Mouse (Mus musculus): Measurements from ENCODE around the gene Ankrd35. TPM values are rescaled to one million over a fixed set of nuclear protein-coding genes. Genes with fewer than 3 reads are reported as not detected.

The Ankrd35 gene
- polyA plus RNA-seq, 1 experiment from 2014 or later = 0.49 TPM

Other genes starting within 250 kb of the Ankrd35 start
- gene BC107364, start 217.8 kb upstream of the Ankrd35 start, polyA plus RNA-seq (2015; fragmentation: Nextera tagmentation; extraction: Ambion mirVana) = 0.14 and 0.20 TPM in 2 replicates
- 0.29 and 0.37 TPM in 2 replicates for gene Hfe2, start 145.0 kb upstream of the Ankrd35 start, polyA plus RNA-seq (2015; fragmentation: Nextera tagmentation; extraction: Ambion mirVana)
- 136 and 146 TPM in 2 replicates for gene Txnip, start 112.2 kb upstream of the Ankrd35 start, polyA plus RNA-seq (2015; fragmentation: Nextera tagmentation; extraction: Ambion mirVana)
- gene Gm16253, start 93.1 kb upstream of the Ankrd35 start, polyA plus RNA-seq (2015; fragmentation: Nextera tagmentation; extraction: Ambion mirVana) = 0.67 and 1.5 TPM in 2 replicates
- gene Polr3gl, start 76.0 kb upstream of the Ankrd35 start, polyA plus RNA-seq (2015; fragmentation: Nextera tagmentation; extraction: Ambion mirVana) = 26.5 and 31.3 TPM in 2 replicates
- gene Ankrd34a, start 73.5 kb upstream of the Ankrd35 start, polyA plus RNA-seq (2015; fragmentation: Nextera tagmentation; extraction: Ambion mirVana) = 1.9 and 2.3 TPM in 2 replicates
- 4.8 and 5.7 TPM in 2 replicates for gene Lix1l, start 69.0 kb upstream of the Ankrd35 start, polyA plus RNA-seq (2015; fragmentation: Nextera tagmentation; extraction: Ambion mirVana)
- 113 and 118 TPM in 2 replicates for gene Rbm8a, start 40.2 kb upstream of the Ankrd35 start, polyA plus RNA-seq (2015; fragmentation: Nextera tagmentation; extraction: Ambion mirVana)
- gene Pex11b, start 34.8 kb upstream of the Ankrd35 start, polyA plus RNA-seq (2015; fragmentation: Nextera tagmentation; extraction: Ambion mirVana) = 42.2 TPM in 2 replicates
- 0.08 TPM in 1 of 2 replicates, not detected in the other for gene Gm42957, start 34.7 kb upstream of the Ankrd35 start, polyA plus RNA-seq (2015; fragmentation: Nextera tagmentation; extraction: Ambion mirVana)
- gene Itga10, start 24.5 kb upstream of the Ankrd35 start, polyA plus RNA-seq (2015; fragmentation: Nextera tagmentation; extraction: Ambion mirVana) = 0.43 and 0.49 TPM in 2 replicates
- 37.1 and 37.2 TPM in 2 replicates for gene Pias3, start 26.3 kb downstream of the Ankrd35 start, polyA plus RNA-seq (2015; fragmentation: Nextera tagmentation; extraction: Ambion mirVana)
- 5.7 and 5.9 TPM in 2 replicates for gene Nudt17, start 38.4 kb downstream of the Ankrd35 start, polyA plus RNA-seq (2015; fragmentation: Nextera tagmentation; extraction: Ambion mirVana)
- 36.5 and 39.3 TPM in 2 replicates for gene Polr3c, start 57.5 kb downstream of the Ankrd35 start, polyA plus RNA-seq (2015; fragmentation: Nextera tagmentation; extraction: Ambion mirVana)
- 41.6 and 46.1 TPM in 2 replicates for gene Rnf115, start 57.5 kb downstream of the Ankrd35 start, polyA plus RNA-seq (2015; fragmentation: Nextera tagmentation; extraction: Ambion mirVana)
- 16.0 and 19.9 TPM in 2 replicates for gene Pdzk1, start 159.2 kb downstream of the Ankrd35 start, polyA plus RNA-seq (2015; fragmentation: Nextera tagmentation; extraction: Ambion mirVana)
- gene Cd160, start 159.2 kb downstream of the Ankrd35 start, polyA plus RNA-seq (2015; fragmentation: Nextera tagmentation; extraction: Ambion mirVana) = 1.1 and 1.4 TPM in 2 replicates
- gene Gja5, start 234.6 kb downstream of the Ankrd35 start, polyA plus RNA-seq (2015; fragmentation: Nextera tagmentation; extraction: Ambion mirVana) = 14.8 and 16.4 TPM in 2 replicates
- gene Gpr89, start 235.2 kb downstream of the Ankrd35 start, polyA plus RNA-seq (2015; fragmentation: Nextera tagmentation; extraction: Ambion mirVana) = 74.3 and 75.0 TPM in 2 replicates

All from intestine, embryonic 15.5 days (tissue).